10 mouse cellular contexts compared by ENCODE assay signal in genomic region chr10:58949770-58950638, GRCm38 (mm10).
DNase-seq lines count a peak whose midpoint lies in the region; ATAC-seq lines count a peak whose summit lies in the region.
"Had no signal": no experiment of that assay in that cellular context is flagged by ENCODE, and none has a peak within 500 bp of the region (broad histone marks: within the 10 kb centered on the region; RNA-seq: fewer than 3 reads in every experiment).

No protein-coding gene starts in this region.

- H3K4me3 ChIP-seq in forebrain, embryonic 15.5 days = no peak overlapping the region

- peak; percentile 36 for DNase-seq in lung, postnatal 10 days
- no peak for DNase-seq in lung, adult 18-20 months
- DNase-seq in mesoderm, embryonic 11.5 days (ENCODE audit: low read depth, low spot score) = peak; percentile 49
- no peak for DNase-seq in adipocyte (ENCODE audit: low spot score)
- DNase-seq: cerebellum, adult 2 months; kidney, postnatal 36 days; spleen, adult 18-20 months had no signal

- peak overlapping the region; percentile 86 for H3K27ac ChIP-seq in forebrain, embryonic 15.5 days (replicated peaks)

- H3K9me3 ChIP-seq in forebrain, embryonic 15.5 days = no peaks in the 10 kb centered on the region

- ATAC-seq in forebrain, embryonic 15.5 days (replicated peaks) = peak; percentile 89
- no peak for ATAC-seq in monocyte, adult 5-6 weeks (replicated peaks; ENCODE audit: insufficient number of reproducible peaks, low FRiP score, low TSS enrichment, poor library complexity, severe bottlenecking)
- no peak for ATAC-seq in megakaryocyte progenitor cell, adult 5-6 weeks (replicated peaks; ENCODE audit: poor library complexity)

- H3K36me3 ChIP-seq in forebrain, embryonic 15.5 days = no peaks in the 10 kb centered on the region

- 6% methylated on average over 11 of the region's 11 CpGs for WGBS in forebrain, embryonic 15.5 days

- peaks cover 28% of the 10 kb centered on the region for H3K4me1 ChIP-seq in forebrain, embryonic 15.5 days

- H3K27me3 ChIP-seq in forebrain, embryonic 15.5 days = no peaks in the 10 kb centered on the region

- peak overlapping the region; percentile 2; the same call in 1 of the 2 replicates for H3K4me2 ChIP-seq in forebrain, embryonic 15.5 days (replicated peaks)

- peak overlapping the region; percentile 18; the same call in 1 of the 2 replicates for H3K9ac ChIP-seq in forebrain, embryonic 15.5 days (replicated peaks)

Comparison
In these comparisons a context has a peak if more than half of its experiments do, and no peak if none do; other contexts are left out.
1. DNase-seq: peak in lung, postnatal 10 days (single experiment) and mesoderm, embryonic 11.5 days (single experiment); none in lung, adult 18-20 months (0 of 2) and adipocyte (single experiment).